Mouse (Mus musculus) neural tube, embryonic 13.5 days (tissue): ENCODE data around the gene Hrh1. TPM values are rescaled to one million over a fixed set of nuclear protein-coding genes. Genes with fewer than 3 reads are reported as not detected.

Experiments used
- ATAC-seq: fragments of 200-750 bp; cut with Nextera tagmentation; 2 replicates; pipeline ENCODE4 v1.8.0; 2017; ENCODE audit warnings: low read depth, mild to moderate bottlenecking, moderate TSS enrichment, moderate library complexity
- H3K27ac ChIP-seq: fragments of 300-500 bp; sonication (generic); replicated peaks from 2 replicates; pipeline ENCODE4 v1.5.1; 2015; ENCODE audit warnings: moderate library complexity, mild to moderate bottlenecking, inconsistent platforms
- H3K27me3 ChIP-seq: fragments of 300-500 bp; sonication (generic); 2 replicates; pipeline ENCODE4 v1.6.1; 2015; ENCODE audit warnings: mild to moderate bottlenecking, inconsistent platforms
- H3K36me3 ChIP-seq: fragments of 300-500 bp; sonication (generic); 2 replicates; pipeline ENCODE4 v1.6.1; 2015; ENCODE audit warnings: mild to moderate bottlenecking, inconsistent platforms
- H3K4me1 ChIP-seq: fragments of 300-500 bp; sonication (generic); replicated peaks from 2 replicates; pipeline ENCODE4 v1.6.1; 2015; ENCODE audit warnings: inconsistent platforms
- H3K4me2 ChIP-seq: fragments of 300-500 bp; sonication (generic); 2 replicates; pipeline ENCODE4 v1.6.1; 2015; ENCODE audit warnings: inconsistent platforms, mild to moderate bottlenecking, moderate library complexity
- H3K4me3 ChIP-seq: fragments of 300-500 bp; sonication (generic); 2 replicates; pipeline ENCODE4 v1.5.1; 2015; ENCODE audit warnings: mild to moderate bottlenecking, inconsistent platforms
- H3K9ac ChIP-seq: fragments of 300-500 bp; sonication (generic); 2 replicates; pipeline ENCODE4 v1.6.1; 2015; ENCODE audit warnings: moderate library complexity, mild to moderate bottlenecking, inconsistent platforms
- H3K9me3 ChIP-seq: fragments of 300-500 bp; sonication (generic); 2 replicates; pipeline ENCODE4 v1.6.1; 2016; ENCODE audit warnings: inconsistent platforms
- WGBS: fragments of 180-500 bp; shearing (Covaris S2); methylation state at CpG from one replicate; pipeline ENCODE4 v1.1.7; 2015; 5-methylcytosine and 5-hydroxymethylcytosine counted together
- polyA plus RNA-seq: library from polyadenylated mRNA; unstranded; fragments of >200 nt; fragmentation: Nextera tagmentation; extraction: Ambion mirVana; gene quantifications from 2 replicates; pipeline ENCODE4 v1.2.1, GENCODE M21; 2015

Hrh1 gene
- polyA plus RNA-seq, 1 experiment from 2014 or later = 0.13 TPM

DNA sequence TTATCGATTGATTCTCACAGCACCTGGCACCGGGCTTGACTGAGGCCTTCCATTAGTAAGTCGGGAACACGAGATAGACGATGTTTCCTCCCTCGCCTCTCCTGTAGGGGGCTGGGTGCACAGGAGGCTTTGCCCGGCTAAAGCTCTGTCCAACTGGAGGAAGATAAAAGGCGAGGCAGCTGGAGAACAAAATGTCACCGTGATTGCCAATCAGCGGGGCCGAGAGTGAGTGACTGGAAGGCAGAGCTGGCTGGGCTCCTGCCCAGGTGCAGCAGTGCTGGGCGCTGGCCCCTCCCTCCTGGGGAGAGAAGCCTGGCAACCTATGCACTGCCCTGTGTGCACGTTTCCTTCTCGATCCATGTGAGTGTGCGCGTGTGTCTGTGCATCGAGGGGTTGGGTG lies 10.5 kb downstream of the Hrh1 start:
- H3K36me3 ChIP-seq = no peaks in the 10 kb centered on the region
- H3K9ac ChIP-seq = no peak overlapping the region
- no peaks in the 10 kb centered on the region for H3K9me3 ChIP-seq
- no peak overlapping the region for H3K4me2 ChIP-seq
- H3K27ac ChIP-seq = no peak overlapping the region
- 0 out of 2 replicates have a peak, but pooled peaks cover 5% of the 10 kb centered on the region for H3K27me3 ChIP-seq
- no peak overlapping the region for H3K4me3 ChIP-seq
- WGBS = 49% methylated on average over 17 of the region's 17 CpGs
- no peak for ATAC-seq
- H3K4me1 ChIP-seq = peaks cover 18% of the 10 kb centered on the region

DNA sequence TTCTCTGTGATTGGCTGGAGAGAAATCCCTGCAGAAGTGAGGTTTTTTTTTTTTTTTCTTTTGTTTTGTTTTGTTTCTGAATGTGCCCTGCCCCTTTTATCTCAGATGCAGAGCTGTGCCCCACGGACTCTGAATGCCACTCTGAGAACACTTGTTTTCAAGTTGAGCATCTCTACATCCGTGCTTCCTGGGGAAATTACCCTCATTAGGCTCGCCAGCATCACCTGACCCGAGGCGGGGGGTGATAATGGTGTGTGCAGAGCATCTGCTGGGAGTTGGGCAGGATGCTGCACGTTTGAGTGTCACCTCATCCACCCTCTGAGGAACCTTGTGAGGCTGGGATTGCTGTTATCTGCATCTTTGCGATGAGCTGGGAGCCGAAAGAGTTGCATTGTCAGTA lies 14.2 kb downstream of the Hrh1 start:
- ATAC-seq = no peak
- Histone ChIP-seq H3K4me3 (no peak overlapping the region), H3K27ac (no peak overlapping the region), H3K9ac (no peak overlapping the region), H3K36me3 (no peaks in the 10 kb centered on the region), H3K9me3 (no peaks in the 10 kb centered on the region), H3K4me2 (no peak overlapping the region), H3K4me1 (peaks cover 12% of the 10 kb centered on the region), H3K27me3 (0 out of 2 replicates have a peak, but pooled peaks cover 5% of the 10 kb centered on the region)
- whole genome bisulfite sequencing = 54% methylated on average over 8 of the region's 8 CpGs

DNA sequence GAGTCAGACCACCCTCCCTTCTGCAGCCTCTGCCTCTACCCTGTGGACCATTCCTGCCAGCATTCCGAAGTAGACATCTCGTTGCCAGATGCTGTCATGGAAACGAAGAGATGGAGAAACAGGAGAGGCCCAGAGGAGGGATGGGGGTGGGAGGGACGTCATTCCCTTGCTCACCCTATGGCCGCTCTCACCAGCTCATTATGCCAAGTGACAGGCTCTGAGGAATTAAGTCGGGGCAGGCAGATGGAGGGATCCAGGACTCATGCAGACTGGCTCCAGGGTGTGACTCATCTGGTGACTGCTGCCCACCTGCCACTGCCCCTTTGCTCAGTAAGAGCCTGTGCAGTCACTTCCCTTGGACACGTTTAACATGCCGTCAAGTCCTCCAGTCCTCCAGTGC lies 16.8 kb downstream of the Hrh1 start:
- no peaks in the 10 kb centered on the region for H3K9me3 ChIP-seq
- H3K36me3 ChIP-seq = no peaks in the 10 kb centered on the region
- no peaks in the 10 kb centered on the region for H3K27me3 ChIP-seq
- H3K4me2 ChIP-seq = no peak overlapping the region
- peaks cover 6% of the 10 kb centered on the region for H3K4me1 ChIP-seq
- H3K4me3 ChIP-seq = no peak overlapping the region
- no peak for ATAC-seq
- H3K9ac ChIP-seq = no peak overlapping the region
- 44% methylated on average over 8 of the region's 8 CpGs for WGBS
- no peak overlapping the region for H3K27ac ChIP-seq

GRCm38 (mm10) chr6:114418037-114418436 lies 20.3 kb downstream of the Hrh1 start:
- no peak for ATAC-seq
- Histone ChIP-seq H3K9me3 (no peaks in the 10 kb centered on the region), H3K36me3 (no peaks in the 10 kb centered on the region), H3K27ac (no peak overlapping the region), H3K27me3 (no peaks in the 10 kb centered on the region), H3K9ac (no peak overlapping the region), H3K4me1 (peaks cover 6% of the 10 kb centered on the region), H3K4me2 (no peak overlapping the region), H3K4me3 (no peak overlapping the region)
- WGBS = 79% methylated on average over 2 of the region's 2 CpGs

- no peaks in the 10 kb centered on the region for H3K4me1 ChIP-seq
- H3K9me3 ChIP-seq = no peaks in the 10 kb centered on the region
- H3K36me3 ChIP-seq = no peaks in the 10 kb centered on the region
- no peak overlapping the region for H3K4me2 ChIP-seq
- H3K27ac ChIP-seq = no peak overlapping the region
- H3K4me3 ChIP-seq = no peak overlapping the region
- H3K27me3 ChIP-seq = no peaks in the 10 kb centered on the region
- no peak overlapping the region for H3K9ac ChIP-seq
- no peak for ATAC-seq
Measured at GRCm38 (mm10) chr6:114421061-114421460, 23.3 kb downstream of the Hrh1 start.

DNA sequence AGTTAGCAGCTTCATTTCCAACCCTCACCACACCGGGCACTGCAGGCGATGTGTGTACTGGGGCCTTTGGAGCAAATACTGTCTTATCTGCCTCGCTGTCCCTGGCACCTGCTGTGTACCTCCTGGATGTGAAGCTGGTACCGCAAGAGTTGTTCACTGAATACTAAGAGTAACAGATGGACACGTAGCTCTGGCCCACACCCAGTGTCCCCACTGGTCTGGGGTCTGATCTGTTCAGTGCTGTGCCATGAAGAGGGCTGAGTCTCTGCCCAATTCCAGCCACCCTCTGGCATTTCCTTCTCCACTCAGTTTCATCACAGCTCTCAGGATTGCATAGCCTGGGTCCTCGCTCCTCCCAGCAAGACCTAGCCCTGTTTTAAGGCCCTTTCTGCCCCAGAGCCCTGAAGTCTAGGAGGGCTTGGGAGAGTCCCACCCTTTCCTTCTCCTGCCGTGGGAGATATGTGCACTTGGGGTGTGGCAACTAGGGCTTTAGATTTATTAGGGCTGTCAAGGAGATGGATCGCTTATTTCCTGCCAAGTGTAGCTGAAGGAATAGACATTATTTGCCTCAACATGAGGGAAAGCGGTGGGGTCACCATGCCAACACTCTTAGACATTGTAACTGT lies 25.4 kb downstream of the Hrh1 start:
- Histone ChIP-seq H3K9me3 (no peaks in the 10 kb centered on the region), H3K36me3 (no peaks in the 10 kb centered on the region), H3K4me2 (no peak overlapping the region), H3K4me3 (no peak overlapping the region), H3K4me1 (peaks cover 8% of the 10 kb centered on the region), H3K9ac (no peak overlapping the region), H3K27me3 (no peaks in the 10 kb centered on the region), H3K27ac (no peak overlapping the region)
- 71% methylated on average over 9 of the region's 9 CpGs for WGBS
- ATAC-seq = no peak

- no peaks in the 10 kb centered on the region for H3K36me3 ChIP-seq
- H3K4me1 ChIP-seq = peaks cover 18% of the 10 kb centered on the region
- H3K4me3 ChIP-seq = no peak overlapping the region
- no peak overlapping the region for H3K9ac ChIP-seq
- WGBS = 46% methylated on average over 5 of the region's 5 CpGs
- H3K9me3 ChIP-seq = no peaks in the 10 kb centered on the region
- H3K4me2 ChIP-seq = no peak overlapping the region
- H3K27ac ChIP-seq = no peak overlapping the region
- H3K27me3 ChIP-seq = no peaks in the 10 kb centered on the region
- ATAC-seq = no peak
Measured at GRCm38 (mm10) chr6:114425343-114425742, 27.6 kb downstream of the Hrh1 start.

GRCm38 (mm10) chr6:114427641-114428040 lies 29.9 kb downstream of the Hrh1 start:
- H3K4me1 ChIP-seq = peaks cover 18% of the 10 kb centered on the region
- H3K9ac ChIP-seq = no peak overlapping the region
- H3K9me3 ChIP-seq = no peaks in the 10 kb centered on the region
- no peaks in the 10 kb centered on the region for H3K36me3 ChIP-seq
- H3K27me3 ChIP-seq = no peaks in the 10 kb centered on the region
- peak; percentile 77; the same call in 1 of the 2 replicates for ATAC-seq
- no peak overlapping the region for H3K4me2 ChIP-seq
- no peak overlapping the region for H3K4me3 ChIP-seq
- no peak overlapping the region for H3K27ac ChIP-seq
- 59% methylated on average over 13 of the region's 13 CpGs for WGBS

- Histone ChIP-seq H3K9me3 (no peaks in the 10 kb centered on the region), H3K4me2 (no peak overlapping the region), H3K4me1 (peaks cover 21% of the 10 kb centered on the region), H3K4me3 (no peak overlapping the region), H3K36me3 (no peaks in the 10 kb centered on the region), H3K27me3 (no peaks in the 10 kb centered on the region), H3K27ac (0 out of 2 replicates have a peak overlapping the region, but pooled peaks have one; percentile 13), H3K9ac (no peak overlapping the region)
- ATAC-seq = no peak
- 49% methylated on average over 16 of the region's 16 CpGs for WGBS
Measured at GRCm38 (mm10) chr6:114428831-114429230, 31.1 kb downstream of the Hrh1 start.

DNA sequence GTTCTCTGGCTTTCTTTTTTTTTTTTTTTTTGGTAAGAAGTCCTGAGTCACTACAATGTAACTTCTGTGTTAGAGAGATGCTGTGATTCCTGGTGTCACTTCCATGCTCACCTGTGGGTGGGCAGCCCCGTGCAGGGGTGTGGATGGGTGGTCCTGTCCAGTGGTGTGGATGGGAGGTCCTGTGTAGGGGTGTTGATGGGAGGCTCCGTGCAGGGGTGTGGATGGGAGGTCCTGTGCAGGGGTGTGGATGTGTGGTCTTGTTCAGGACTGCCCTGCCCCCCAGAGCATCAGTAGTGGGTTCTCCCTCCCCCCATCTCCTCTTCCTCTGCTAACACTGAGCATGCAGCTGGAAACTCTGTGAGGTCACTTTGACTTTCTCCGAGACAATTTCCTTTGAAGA lies 34.9 kb downstream of the Hrh1 start:
- Histone ChIP-seq H3K27ac (no peak overlapping the region), H3K27me3 (no peaks in the 10 kb centered on the region), H3K9me3 (no peaks in the 10 kb centered on the region), H3K4me3 (no peak overlapping the region), H3K4me1 (peaks cover 30% of the 10 kb centered on the region), H3K4me2 (no peak overlapping the region), H3K36me3 (no peaks in the 10 kb centered on the region), H3K9ac (no peak overlapping the region)
- ATAC-seq = no peak
- 48% methylated on average over 3 of the region's 3 CpGs for WGBS

- H3K9ac ChIP-seq = no peak overlapping the region
- H3K27me3 ChIP-seq = no peaks in the 10 kb centered on the region
- peaks cover 14% of the 10 kb centered on the region; the same call in 1 of the 2 replicates for H3K4me1 ChIP-seq
- no peak overlapping the region for H3K27ac ChIP-seq
- ATAC-seq = no peak
- H3K36me3 ChIP-seq = no peaks in the 10 kb centered on the region
- 82% methylated on average over 5 of the region's 5 CpGs for WGBS
- peaks cover 1% of the 10 kb centered on the region; the same call in 1 of the 2 replicates for H3K9me3 ChIP-seq
- H3K4me3 ChIP-seq = no peak overlapping the region
- no peak overlapping the region for H3K4me2 ChIP-seq
Measured at GRCm38 (mm10) chr6:114434524-114434923, 36.8 kb downstream of the Hrh1 start.

GRCm38 (mm10) chr6:114440302-114440701 lies 42.6 kb downstream of the Hrh1 start:
- H3K4me3 ChIP-seq = no peak overlapping the region
- H3K4me1 ChIP-seq = peaks cover 8% of the 10 kb centered on the region
- 54% methylated on average over 2 of the region's 2 CpGs for WGBS
- no peaks in the 10 kb centered on the region for H3K27me3 ChIP-seq
- ATAC-seq = 0 out of 2 replicates have a peak, but pooled peaks have one; percentile 3
- peaks cover 8% of the 10 kb centered on the region for H3K9me3 ChIP-seq
- no peak overlapping the region for H3K9ac ChIP-seq
- no peaks in the 10 kb centered on the region for H3K36me3 ChIP-seq
- H3K4me2 ChIP-seq = no peak overlapping the region
- no peak overlapping the region for H3K27ac ChIP-seq
